Comparison of ENCODE assay signal across 31 mouse cellular contexts in the genomic region with DNA sequence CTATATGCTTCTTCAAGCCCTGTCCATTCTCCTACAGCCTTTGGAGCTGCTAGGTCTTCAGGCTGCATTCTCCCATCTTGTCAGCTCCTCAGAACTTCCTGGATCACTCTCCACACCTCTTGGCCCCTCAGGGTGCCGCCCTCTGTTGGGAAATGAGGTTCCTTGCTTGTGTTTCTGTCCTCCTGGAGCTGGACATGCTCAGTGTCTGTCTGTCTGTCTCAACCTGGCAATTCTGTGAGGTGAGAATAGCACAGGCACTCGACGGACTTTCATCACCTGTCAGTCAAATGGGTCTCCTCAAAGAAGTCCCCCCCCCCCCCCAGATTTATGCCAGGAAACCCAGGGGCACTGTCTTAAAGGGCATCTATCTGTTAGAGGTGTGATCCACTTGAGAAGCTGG. TPM values are rescaled to one million over a fixed set of nuclear protein-coding genes. Genes with fewer than 3 reads are reported as not detected.
A peak's percentile ranks its signal among the peaks of the same experiment; 100 is the strongest.
DNase-seq lines count a peak whose midpoint lies in the region; ATAC-seq and TF ChIP-seq lines count a peak whose summit lies in the region.
"Had no signal": no experiment of that assay in that cellular context is flagged by ENCODE, and none has a peak within 500 bp of the region (broad histone marks: within the 10 kb centered on the region; RNA-seq: fewer than 3 reads in every experiment).

No protein-coding gene starts in this region.

- WGBS in kidney, adult 2 months = 38% methylated on average over 3 of the region's 3 CpGs
- 63% methylated on average over 3 of the region's 3 CpGs for WGBS in liver, adult 2 months
- WGBS in lung, postnatal 0 days = 37% methylated on average over 3 of the region's 3 CpGs
- WGBS in stomach, embryonic 16.5 days = 67% methylated on average over 3 of the region's 3 CpGs

- no peaks in the 10 kb centered on the region for H3K27me3 ChIP-seq in kidney, adult 2 months (replicated peaks; ENCODE audit: control insufficient read depth, insufficient read depth, low read length)
- no peaks in the 10 kb centered on the region for H3K27me3 ChIP-seq in liver, adult 2 months (ENCODE audit: control insufficient read depth, insufficient read depth, low read length)
- H3K27me3 ChIP-seq in lung, postnatal 0 days (replicated peaks; ENCODE audit: insufficient read depth, low read length) = no peaks in the 10 kb centered on the region
- H3K27me3 ChIP-seq in stomach, embryonic 16.5 days (ENCODE audit: control insufficient read depth, insufficient read depth, low read length) = no peaks in the 10 kb centered on the region
- H3K27me3 ChIP-seq: limb, embryonic 15.5 days; neural tube, embryonic 13.5 days had no signal

- peak; percentile 61 for DNase-seq in kidney, adult 2 months
- no peak for DNase-seq in kidney, postnatal 14 days
- DNase-seq in liver, adult 2 months (ENCODE audit: extremely low read depth, low read depth, low spot score) = no peak
- DNase-seq in liver = no peak
- no peak for DNase-seq in lung, postnatal 0 days (ENCODE audit: low spot score)
- DNase-seq in lung, postnatal 36 days = no peak
- DNase-seq: adrenal gland, adult 8-10 months; cerebellum, adult 11-12 months; cerebellum, postnatal 10 days; gastrocnemius, postnatal 10 days; heart, adult 11 months; heart, postnatal 10 days; layer of hippocampus, adult 9-11 months; left cerebral cortex, postnatal 4 days; lung, postnatal 10 days; retina, postnatal 1 day; right cerebral cortex, postnatal 25 days; thymus, adult 18-20 months; thymus, postnatal 36 days had no signal

- H3K79me2 ChIP-seq in liver, adult 2 months (ENCODE audit: control insufficient read depth, insufficient read depth, low read length) = peaks cover 7% of the 10 kb centered on the region; the same call in 1 of the 2 replicates

- H3K4me1 ChIP-seq in kidney, adult 2 months (ENCODE audit: control insufficient read depth, insufficient read depth, low read length) = peaks cover 75% of the 10 kb centered on the region
- H3K4me1 ChIP-seq in liver, adult 2 months (ENCODE audit: control insufficient read depth, insufficient read depth, low read length) = peaks cover 4% of the 10 kb centered on the region
- H3K4me1 ChIP-seq in lung, postnatal 0 days (ENCODE audit: insufficient read depth, low read depth, low read length) = peaks cover 41% of the 10 kb centered on the region
- H3K4me1 ChIP-seq in stomach, embryonic 16.5 days (ENCODE audit: control insufficient read depth, insufficient read depth, low read length) = peaks cover 48% of the 10 kb centered on the region

- TF ChIP-seq POLR2A in kidney, adult 2 months (IDR thresholded peaks at IDR 0.05; ENCODE audit: low read depth, low read length) = no peak
- no peak for TF ChIP-seq POLR2A in liver, adult 2 months (IDR thresholded peaks at IDR 0.05; ENCODE audit: extremely low read depth, insufficient read depth, low read length)

- TF ChIP-seq CTCF in kidney, adult 2 months (conservative IDR thresholded peaks at IDR 0.05; ENCODE audit: insufficient read depth, insufficient read length, low read depth, low read length) = no peak
- TF ChIP-seq CTCF in liver, adult 2 months (IDR thresholded peaks at IDR 0.05; ENCODE audit: low read depth, low read length) = no peak
- TF ChIP-seq CTCF in lung, postnatal 0 days (IDR thresholded peaks at IDR 0.05) = no peak

- peak overlapping the region; percentile 99 for H3K27ac ChIP-seq in kidney, adult 2 months (ENCODE audit: insufficient read depth, low read depth, low read length)
- H3K27ac ChIP-seq in liver, adult 2 months (replicated peaks; ENCODE audit: insufficient read depth, low read depth, low read length) = peak overlapping the region; percentile 40; the same call in 1 of the 2 replicates
- H3K27ac ChIP-seq in lung, postnatal 0 days (ENCODE audit: low read length) = peak overlapping the region; percentile 68; the same call in 1 of the 2 replicates
- no peak overlapping the region; the same call in 1 of the 2 replicates for H3K27ac ChIP-seq in stomach, embryonic 16.5 days (ENCODE audit: low read length)
- H3K27ac ChIP-seq: forebrain, embryonic 10.5 days; hindbrain, embryonic 10.5 days; limb, embryonic 15.5 days; neural tube, embryonic 13.5 days had no signal

- ATAC-seq in lung, postnatal 0 days = no peak
- ATAC-seq in stomach, embryonic 16.5 days (ENCODE audit: insufficient read depth, low FRiP score) = no peak
- ATAC-seq in granulocyte monocyte progenitor cell, adult 5-6 weeks (replicated peaks; ENCODE audit: poor library complexity, severe bottlenecking) = no peak
- ATAC-seq: activated CD4-positive, CD25-positive, alpha-beta regulatory T cell, adult 4 months; forebrain, embryonic 16.5 days; hindbrain, embryonic 16.5 days; midbrain, embryonic 16.5 days had no signal

- no peaks in the 10 kb centered on the region for H3K9me3 ChIP-seq in lung, postnatal 0 days (ENCODE audit: low read length)
- no peaks in the 10 kb centered on the region for H3K9me3 ChIP-seq in stomach, embryonic 16.5 days (replicated peaks; ENCODE audit: control insufficient read depth, low read length)
- H3K9me3 ChIP-seq: forebrain, embryonic 10.5 days; heart, embryonic 12.5 days; hindbrain, embryonic 10.5 days; limb, embryonic 15.5 days; neural tube, embryonic 13.5 days had no signal

- H3K9ac ChIP-seq in liver, adult 2 months (ENCODE audit: low read depth, low read length) = no peak overlapping the region
- no peak overlapping the region for H3K9ac ChIP-seq in lung, postnatal 0 days (replicated peaks; ENCODE audit: low read depth)
- no peak overlapping the region; the same call in 1 of the 2 replicates for H3K9ac ChIP-seq in stomach, embryonic 16.5 days (ENCODE audit: low read length)
- H3K9ac ChIP-seq: heart, embryonic 12.5 days; limb, embryonic 15.5 days; neural tube, embryonic 13.5 days had no signal

- H3K4me2 ChIP-seq in lung, postnatal 0 days (replicated peaks; ENCODE audit: low read depth, low read length) = peak overlapping the region; percentile 17; the same call in 1 of the 2 replicates
- H3K4me2 ChIP-seq in stomach, embryonic 16.5 days (ENCODE audit: low read depth, low read length) = peak overlapping the region; percentile 24; the same call in 1 of the 2 replicates
- H3K4me2 ChIP-seq: heart, embryonic 12.5 days; limb, embryonic 15.5 days; neural tube, embryonic 13.5 days had no signal

- no peak for TF ChIP-seq EP300 in lung, postnatal 0 days (IDR thresholded peaks at IDR 0.05)

- no peaks in the 10 kb centered on the region for H3K36me3 ChIP-seq in kidney, adult 2 months (ENCODE audit: control insufficient read depth, insufficient read depth, low read length)
- H3K36me3 ChIP-seq in liver, adult 2 months (ENCODE audit: control insufficient read depth, insufficient read depth, low read length) = no peaks in the 10 kb centered on the region
- H3K36me3 ChIP-seq in lung, postnatal 0 days (ENCODE audit: insufficient read depth, low read length) = no peaks in the 10 kb centered on the region
- no peaks in the 10 kb centered on the region for H3K36me3 ChIP-seq in stomach, embryonic 16.5 days (ENCODE audit: control insufficient read depth, insufficient read depth, low read length)
- H3K36me3 ChIP-seq: forebrain, embryonic 10.5 days; heart, embryonic 12.5 days; hindbrain, embryonic 10.5 days; limb, embryonic 15.5 days; neural tube, embryonic 13.5 days had no signal

- no peak overlapping the region for H3K4me3 ChIP-seq in kidney, adult 2 months (ENCODE audit: insufficient read depth, low read depth, low read length)
- no peak overlapping the region for H3K4me3 ChIP-seq in liver, adult 2 months (ENCODE audit: insufficient read depth, low read depth, low read length)
- no peak overlapping the region for H3K4me3 ChIP-seq in lung, postnatal 0 days (ENCODE audit: low read depth, low read length)
- no peak overlapping the region for H3K4me3 ChIP-seq in stomach, embryonic 16.5 days (replicated peaks; ENCODE audit: low read length)
- H3K4me3 ChIP-seq: forebrain, embryonic 10.5 days; heart, embryonic 12.5 days; hindbrain, embryonic 10.5 days; limb, embryonic 15.5 days; myocyte; neural tube, embryonic 13.5 days had no signal

RNA-seq across cellular contexts. Expression of a gene that starts 49.2 kb away (rescaled TPM):
- 14.4 and 15.3 TPM in 2 replicates for polyA plus RNA-seq in kidney, adult 2 months (2012; rRNA removed)
- total RNA-seq in liver, adult 2 months (2014; rRNA removed) = 1.8 and 2.5 TPM in 2 replicates
- polyA plus RNA-seq in liver, adult 2 months (2012; rRNA removed) = 1.3 and 1.6 TPM in 2 replicates
- 11.2 and 11.5 TPM in 2 replicates for polyA plus RNA-seq in lung, postnatal 0 days (2015; fragmentation: Nextera tagmentation; extraction: Ambion mirVana)
- 10.2 and 11.0 TPM in 2 replicates for polyA plus RNA-seq in stomach, embryonic 16.5 days (2015; fragmentation: Nextera tagmentation; extraction: Ambion mirVana)
- total RNA-seq in granulocyte monocyte progenitor cell, adult 5-6 weeks (2014; fragmentation: Nextera tagmentation) = 2.1 and 3.9 TPM in 2 replicates
- 2.0 and 2.2 TPM in 2 replicates for total RNA-seq in granulocyte monocyte progenitor cell, adult 5-6 weeks (2017)
